Mouse (Mus musculus) forebrain, embryonic 14.5 days (tissue): ENCODE data around the gene Hibadh. TPM values are rescaled to one million over a fixed set of nuclear protein-coding genes. Genes with fewer than 3 reads are reported as not detected.
"Not testable (repeated sequence)": the region's sequence is repeated elsewhere in the genome, so short reads cannot be mapped to it uniquely, and the experiment has no call there.

Experiments
- ATAC-seq: fragments of 200-750 bp; cut with Nextera tagmentation; 2 replicates; pipeline ENCODE4 v1.8.0; 2017; ENCODE audit warnings: mild to moderate bottlenecking, moderate library complexity
- DNase-seq: peaks from one replicate; pipeline ENCODE4 v3.0.0-alpha.2; 2015; ENCODE audit warnings: low spot score
- H3K27ac ChIP-seq: fragments of 300-500 bp; sonication (generic); 2 replicates; pipeline ENCODE4 v1.5.1; 2014; ENCODE audit warnings: low read depth, mild to moderate bottlenecking, control low read depth, low read length, moderate library complexity
- H3K27me3 ChIP-seq: fragments of 300-500 bp; sonication (generic); replicated peaks from 2 replicates; pipeline ENCODE4 v1.6.1; 2014; ENCODE audit warnings: low read length, control low read depth, mixed read lengths; ENCODE audit not compliant: control insufficient read depth, insufficient read depth
- H3K36me3 ChIP-seq: fragments of 300-500 bp; sonication (generic); 2 replicates; pipeline ENCODE4 v1.6.1; 2014; ENCODE audit warnings: low read length, control low read depth; ENCODE audit not compliant: control insufficient read depth, insufficient read depth
- H3K4me1 ChIP-seq: fragments of 300-500 bp; sonication (generic); 2 replicates; pipeline ENCODE4 v1.6.1; 2014; ENCODE audit warnings: antibody characterized with exemption, low read length, control low read depth; ENCODE audit not compliant: control insufficient read depth, insufficient read depth
- H3K4me2 ChIP-seq: fragments of 300-500 bp; sonication (generic); 2 replicates; pipeline ENCODE4 v1.6.1; 2014; ENCODE audit warnings: mild to moderate bottlenecking, control low read depth, low read length
- H3K4me3 ChIP-seq: fragments of 300-500 bp; sonication (generic); 2 replicates; pipeline ENCODE4 v1.5.1; 2014; ENCODE audit warnings: low read depth, low read length, control low read depth
- H3K9ac ChIP-seq: fragments of 300-500 bp; sonication (generic); 2 replicates; pipeline ENCODE4 v1.6.1; 2014; ENCODE audit warnings: mild to moderate bottlenecking, low read length, control low read depth, moderate library complexity
- H3K9me3 ChIP-seq: fragments of 300-500 bp; sonication (generic); replicated peaks from 2 replicates; pipeline ENCODE4 v1.6.1; 2016; ENCODE audit warnings: low read length, control low read depth, mixed read lengths; ENCODE audit not compliant: control insufficient read depth
- WGBS: fragments of 180-500 bp; shearing (Covaris S2); extraction: QIAGEN DNeasy Blood & Tissue Kit; methylation state at CpG from one replicate; pipeline ENCODE4 v1.1.7; 2014; 5-methylcytosine and 5-hydroxymethylcytosine counted together
- polyA plus RNA-seq: library from polyadenylated mRNA; unstranded; fragments of >200 nt; fragmentation: Nextera tagmentation; extraction: Ambion mirVana; gene quantifications from 2 replicates; pipeline ENCODE4 v1.2.1, GENCODE M21; 2014

The Hibadh gene
- 41.1 and 45.3 TPM in 2 replicates for polyA plus RNA-seq

DNA sequence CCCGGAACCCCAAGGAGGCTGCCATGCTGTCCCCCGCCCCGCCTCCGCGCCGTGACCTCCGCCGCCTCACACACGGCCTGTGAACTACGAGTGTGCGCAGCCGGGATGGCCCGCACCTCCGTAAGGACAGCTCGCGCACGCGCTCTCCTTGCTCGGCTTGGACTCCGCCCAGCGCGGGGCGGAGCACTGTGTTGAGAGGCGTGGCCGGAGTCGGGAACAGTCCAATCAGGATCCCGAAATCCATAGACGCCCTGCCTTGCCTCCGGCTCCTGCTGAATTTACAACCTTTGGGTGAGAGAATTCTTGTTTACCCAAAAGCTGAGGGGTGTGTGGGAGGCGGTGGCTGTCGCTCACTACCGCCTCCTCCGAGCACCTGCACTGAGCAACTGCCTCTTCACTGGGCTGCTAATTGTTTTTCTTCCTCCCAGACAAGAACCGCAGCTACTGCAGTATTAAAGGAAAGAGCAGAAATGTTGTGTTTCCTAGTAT is at the start of gene Hibadh:
Gene Hibadh, minus strand, starts transcription at position 166 of the 489 bp plus-strand sequence.
- under 1% methylated on average over 32 of the region's 34 CpGs for WGBS
- peak; percentile 99 for DNase-seq
- Histone ChIP-seq H3K4me1 (peaks cover 4% of the 10 kb centered on the region; the same call in 1 of the 2 replicates), H3K4me3 (peak within 1 kb of the TSS; percentile 59), H3K27ac (peak within 1 kb of the TSS; percentile 45; the same call in 1 of the 2 replicates), H3K9me3 (no peaks in the 10 kb centered on the region), H3K9ac (peak within 1 kb of the TSS; percentile 75), H3K36me3 (no peaks in the 10 kb centered on the region), H3K4me2 (peak within 1 kb of the TSS; percentile 71), H3K27me3 (no peaks in the 10 kb centered on the region)
- peak; percentile 100 for ATAC-seq

DNA sequence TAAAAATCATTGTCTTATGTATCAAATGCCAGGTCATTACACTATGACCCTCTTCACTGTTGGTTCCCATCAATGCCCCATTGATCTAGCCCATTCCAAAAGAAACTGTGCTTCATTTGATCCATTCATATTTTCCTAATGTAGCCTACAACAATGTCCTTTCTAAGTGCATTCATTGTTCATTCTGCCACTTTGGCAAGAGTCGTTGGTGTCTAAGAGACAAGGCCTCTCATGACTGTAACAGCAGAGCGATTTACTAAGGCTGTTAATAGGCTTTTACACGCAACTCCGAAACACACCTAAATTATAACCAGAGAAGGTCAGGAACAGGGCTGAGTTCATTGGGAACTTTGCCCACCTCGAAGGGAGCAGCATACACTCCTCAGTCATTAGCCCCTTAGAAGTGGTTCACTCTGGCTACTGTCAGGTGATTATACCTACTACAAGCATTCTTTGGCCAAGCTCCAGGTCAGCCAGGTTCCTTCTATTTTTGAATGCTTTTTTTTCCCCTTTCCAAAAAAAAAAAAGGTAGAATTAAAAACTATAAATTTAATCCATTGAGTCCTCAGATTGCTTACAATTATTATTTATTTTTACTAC is 46.8 kb upstream of the Hibadh start:
- no peaks in the 10 kb centered on the region for H3K36me3 ChIP-seq
- WGBS: 43% methylated on average over 5 of the region's 5 CpGs
- no peak overlapping the region for H3K4me3 ChIP-seq
- no peak overlapping the region for H3K4me2 ChIP-seq
- no peaks in the 10 kb centered on the region for H3K9me3 ChIP-seq
- H3K27ac ChIP-seq: no peak overlapping the region
- ATAC-seq (no peak), DNase-seq (no peak)
- H3K27me3 ChIP-seq: no peaks in the 10 kb centered on the region
- no peak overlapping the region for H3K9ac ChIP-seq
- H3K4me1 ChIP-seq: no peaks in the 10 kb centered on the region

DNA sequence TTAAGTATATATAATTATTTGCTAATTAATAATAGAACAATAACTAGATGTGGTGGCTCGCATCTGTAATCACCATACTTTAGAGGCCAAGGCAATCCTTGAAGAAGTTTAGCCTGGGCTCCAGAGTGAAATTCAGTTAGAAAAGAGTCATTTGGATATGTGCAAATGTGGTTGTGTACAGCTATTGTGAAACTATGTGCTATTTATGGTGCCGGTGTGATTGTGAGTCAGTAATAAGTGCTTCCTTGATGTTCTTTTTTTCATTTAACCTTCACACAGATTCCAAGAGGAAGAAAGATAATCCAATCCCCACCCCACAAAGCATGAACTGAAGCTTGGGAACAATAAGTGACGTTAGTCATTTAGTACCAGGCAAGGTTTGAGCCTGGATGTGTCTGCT is 42.4 kb upstream of the Hibadh start:
- H3K4me2 ChIP-seq: no peak overlapping the region
- no peaks in the 10 kb centered on the region for H3K36me3 ChIP-seq
- DNase-seq (no peak), ATAC-seq (no peak)
- no peaks in the 10 kb centered on the region for H3K4me1 ChIP-seq
- no peak overlapping the region for H3K4me3 ChIP-seq
- H3K27me3 ChIP-seq: no peaks in the 10 kb centered on the region
- H3K9ac ChIP-seq: no peak overlapping the region
- H3K9me3 ChIP-seq: no peaks in the 10 kb centered on the region
- H3K27ac ChIP-seq: no peak overlapping the region
- 88% methylated on average over 3 of the region's 3 CpGs for WGBS

DNA sequence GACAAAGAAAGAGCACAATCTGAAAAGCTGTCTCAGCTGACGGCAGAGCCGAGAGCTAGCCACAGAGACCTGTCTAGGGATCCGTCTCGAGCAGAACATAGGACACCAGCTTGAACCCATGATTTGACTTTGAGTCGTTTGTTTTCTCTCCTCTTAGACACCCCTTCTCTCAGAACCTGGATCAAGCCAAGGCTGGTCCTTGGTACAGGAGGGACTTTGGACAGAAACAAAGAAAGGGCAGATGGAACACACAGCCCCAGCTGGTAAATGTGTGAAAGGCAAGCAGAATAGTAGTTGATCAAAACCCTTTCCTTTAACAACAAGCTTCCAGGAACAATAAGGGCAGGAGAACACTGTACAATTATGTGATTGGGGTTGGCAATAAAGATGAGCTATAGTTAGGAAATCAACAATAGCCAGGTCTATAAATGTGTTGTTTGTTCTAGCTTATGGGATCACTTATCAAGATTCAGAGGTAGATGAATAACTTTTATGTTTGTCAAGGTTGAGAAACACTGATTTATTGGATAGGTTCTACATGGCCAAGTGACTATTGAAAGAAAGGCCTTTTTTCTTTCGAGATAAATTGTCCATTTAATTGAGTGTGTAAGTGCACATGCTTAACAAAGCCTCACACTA is 41.8 kb upstream of the Hibadh start:
- Histone ChIP-seq H3K9ac (no peak overlapping the region), H3K9me3 (no peaks in the 10 kb centered on the region), H3K4me2 (no peak overlapping the region), H3K4me3 (no peak overlapping the region), H3K4me1 (no peaks in the 10 kb centered on the region), H3K36me3 (no peaks in the 10 kb centered on the region), H3K27ac (no peak overlapping the region), H3K27me3 (no peaks in the 10 kb centered on the region)
- DNase-seq (no peak), ATAC-seq (no peak)
- WGBS: 78% methylated on average over 6 of the region's 6 CpGs

- H3K36me3 ChIP-seq: no peaks in the 10 kb centered on the region
- 62% methylated on average over 8 of the region's 8 CpGs for WGBS
- H3K9ac ChIP-seq: no peak overlapping the region
- no peak overlapping the region for H3K27ac ChIP-seq
- DNase-seq (no peak), ATAC-seq (no peak)
- no peak overlapping the region for H3K4me3 ChIP-seq
- H3K9me3 ChIP-seq: no peaks in the 10 kb centered on the region
- H3K4me1 ChIP-seq: no peaks in the 10 kb centered on the region
- H3K4me2 ChIP-seq: no peak overlapping the region
- no peaks in the 10 kb centered on the region for H3K27me3 ChIP-seq
Measured at GRCm38 (mm10) chr6:52680458-52681032, 40.4 kb upstream of the Hibadh start.

- H3K27ac ChIP-seq: no peak overlapping the region
- ATAC-seq (no peak), DNase-seq (no peak)
- no peak overlapping the region for H3K9ac ChIP-seq
- 87% methylated on average over 9 of the region's 9 CpGs for WGBS
- no peak overlapping the region for H3K4me3 ChIP-seq
- no peak overlapping the region for H3K4me2 ChIP-seq
- H3K27me3 ChIP-seq: no peaks in the 10 kb centered on the region
- H3K4me1 ChIP-seq: 0 out of 2 replicates have a peak, but pooled peaks cover 3% of the 10 kb centered on the region
- H3K36me3 ChIP-seq: no peaks in the 10 kb centered on the region
- H3K9me3 ChIP-seq: no peaks in the 10 kb centered on the region
Measured at GRCm38 (mm10) chr6:52679565-52679964, 39.4 kb upstream of the Hibadh start.

DNA sequence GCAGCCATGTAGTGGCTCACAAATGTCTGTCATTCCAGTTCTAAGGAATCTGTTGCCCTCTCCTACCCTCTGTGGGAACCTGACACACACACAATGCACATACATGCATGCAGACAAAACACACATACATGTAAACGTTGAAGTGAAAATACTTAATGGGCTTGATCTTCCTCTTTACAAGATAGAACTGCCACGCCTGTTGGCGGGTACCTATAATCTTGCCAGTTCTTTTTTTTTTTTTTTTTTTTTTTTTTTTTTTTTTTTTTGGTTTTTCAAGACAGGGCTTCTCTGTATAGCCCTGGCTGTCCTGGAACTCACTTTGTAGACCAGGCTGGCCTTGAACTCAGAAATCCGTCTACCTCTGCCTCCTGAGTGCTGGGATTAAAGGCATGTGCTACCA is 37.3 kb upstream of the Hibadh start:
- not testable (repeated sequence) for H3K27me3 ChIP-seq, H3K27ac ChIP-seq, ATAC-seq, H3K4me2 ChIP-seq, H3K36me3 ChIP-seq, H3K9me3 ChIP-seq, H3K9ac ChIP-seq, H3K4me3 ChIP-seq, DNase-seq
- WGBS: 85% methylated on average over 4 of the region's 4 CpGs
- 0 out of 2 replicates have a peak, but pooled peaks cover 10% of the 10 kb centered on the region for H3K4me1 ChIP-seq

GRCm38 (mm10) chr6:52675222-52675921 is 35.2 kb upstream of the Hibadh start:
- no peaks in the 10 kb centered on the region for H3K9me3 ChIP-seq
- WGBS: 75% methylated on average over 4 of the region's 4 CpGs
- H3K27ac ChIP-seq: no peak overlapping the region
- no peaks in the 10 kb centered on the region for H3K27me3 ChIP-seq
- DNase-seq: no peak
- no peak overlapping the region for H3K9ac ChIP-seq
- no peak overlapping the region for H3K4me2 ChIP-seq
- 0 out of 2 replicates have a peak, but pooled peaks cover 10% of the 10 kb centered on the region for H3K4me1 ChIP-seq
- H3K4me3 ChIP-seq: no peak overlapping the region
- H3K36me3 ChIP-seq: no peaks in the 10 kb centered on the region
- ATAC-seq: no peak
